Mouse (Mus musculus): ENCODE measurements around the gene 8030474K03Rik. TPM values are rescaled to one million over a fixed set of nuclear protein-coding genes. Genes with fewer than 3 reads are reported as not detected.
"Not testable (repeated sequence)": the region's sequence is repeated elsewhere in the genome, so short reads cannot be mapped to it uniquely, and the experiment has no call there.

Gene 8030474K03Rik
- polyA plus RNA-seq, 2 experiments: 0.11 to 0.15 TPM

DNA sequence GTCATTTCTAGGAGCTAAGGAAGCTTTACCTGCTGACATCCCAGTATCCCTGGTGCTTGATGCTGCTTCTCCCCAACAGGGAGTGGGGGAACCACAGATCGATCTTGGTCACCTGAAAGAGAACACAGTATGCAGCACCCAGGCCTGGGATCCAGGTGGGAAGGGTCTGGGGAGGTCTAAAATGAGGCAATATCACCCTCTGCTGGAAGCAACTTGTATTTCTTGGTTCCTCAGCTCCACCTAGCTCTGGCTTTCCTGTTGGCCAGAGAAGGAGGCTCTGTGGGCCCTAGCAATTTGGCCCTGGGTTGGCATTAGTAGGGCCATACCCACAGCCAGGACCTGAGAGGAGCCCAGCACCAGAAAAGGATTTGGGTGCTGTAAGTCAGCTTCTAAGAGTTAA, 24.7 kb downstream of the 8030474K03Rik start:
- no peak overlapping the region for H3K27ac ChIP-seq (replicated peaks; ENCODE audit: low read depth, low read length)
- no peak for TF ChIP-seq POLR2A (IDR thresholded peaks at IDR 0.05; ENCODE audit: borderline replicate concordance, extremely low read depth, insufficient read depth, insufficient read length)
- DNase-seq (ENCODE audit: low spot score) (peak; percentile 29), ATAC-seq (ENCODE audit: low FRiP score, low read depth) (0 out of 2 replicates have a peak, but pooled peaks have one; percentile 30)
- H3K4me2 ChIP-seq (replicated peaks; ENCODE audit: low read depth, low read length, severe bottlenecking): no peak overlapping the region
- no peaks in the 10 kb centered on the region for H3K9me3 ChIP-seq (ENCODE audit: control insufficient read depth, low read length)
- no peak overlapping the region for H3K9ac ChIP-seq (ENCODE audit: low read depth, low read length, severe bottlenecking)
- H3K27me3 ChIP-seq (ENCODE audit: control insufficient read depth, insufficient read depth, low read length): no peaks in the 10 kb centered on the region
- H3K36me3 ChIP-seq (ENCODE audit: control insufficient read depth, insufficient read depth, low read length): no peaks in the 10 kb centered on the region
- no peak overlapping the region for H3K4me3 ChIP-seq (replicated peaks; ENCODE audit: low read length)
- no peaks in the 10 kb centered on the region for H3K4me1 ChIP-seq (ENCODE audit: control insufficient read depth, insufficient read depth, low read length)
- 60% methylated on average over 1 of the region's 1 CpGs for WGBS

DNA sequence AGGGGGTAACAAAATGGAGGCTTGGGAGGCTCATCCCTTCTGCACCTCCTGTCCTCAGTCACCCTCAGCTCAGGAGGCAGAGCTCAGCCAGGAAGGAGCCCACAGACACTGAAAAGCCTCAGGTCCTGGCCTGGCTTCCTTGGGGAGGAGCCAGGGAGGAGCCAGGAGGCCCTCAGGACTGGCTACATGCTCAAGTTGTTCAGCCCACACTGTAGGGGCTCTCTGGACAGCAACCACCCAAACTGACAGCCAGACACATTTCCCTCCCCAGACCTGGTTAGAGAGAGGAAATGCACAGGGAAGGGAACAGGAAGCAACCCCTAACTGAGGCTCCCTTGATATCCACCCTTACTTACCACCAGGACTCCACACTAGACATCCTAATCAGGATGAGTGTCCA, 25.5 kb downstream of the 8030474K03Rik start:
- DNase-seq (ENCODE audit: low spot score); H3K4me1 ChIP-seq (ENCODE audit: control insufficient read depth, insufficient read depth, low read length); H3K4me3 ChIP-seq (replicated peaks; ENCODE audit: low read length); H3K27me3 ChIP-seq (ENCODE audit: control insufficient read depth, insufficient read depth, low read length); H3K9ac ChIP-seq (ENCODE audit: low read depth, low read length, severe bottlenecking); H3K27ac ChIP-seq (replicated peaks; ENCODE audit: low read depth, low read length); H3K36me3 ChIP-seq (ENCODE audit: control insufficient read depth, insufficient read depth, low read length); H3K4me2 ChIP-seq (replicated peaks; ENCODE audit: low read depth, low read length, severe bottlenecking); H3K9me3 ChIP-seq (ENCODE audit: control insufficient read depth, low read length); ATAC-seq (ENCODE audit: low FRiP score, low read depth): not testable (repeated sequence)

GRCm38 (mm10) chrX:101847191-101847795, 52.8 kb downstream of the 8030474K03Rik start:
- Histone ChIP-seq H3K27ac (replicated peaks; ENCODE audit: low read depth, low read length) (no peak overlapping the region), H3K27me3 (ENCODE audit: control insufficient read depth, insufficient read depth, low read length) (peaks cover 35% of the 10 kb centered on the region), H3K4me3 (replicated peaks; ENCODE audit: low read length) (no peak overlapping the region), H3K4me2 (replicated peaks; ENCODE audit: low read depth, low read length, severe bottlenecking) (no peak overlapping the region), H3K4me1 (ENCODE audit: control insufficient read depth, insufficient read depth, low read length) (no peaks in the 10 kb centered on the region), H3K36me3 (ENCODE audit: control insufficient read depth, insufficient read depth, low read length) (no peaks in the 10 kb centered on the region), H3K9ac (ENCODE audit: low read depth, low read length, severe bottlenecking) (no peak overlapping the region), H3K9me3 (ENCODE audit: control insufficient read depth, low read length) (no peaks in the 10 kb centered on the region)
- WGBS: 44% methylated on average over 4 of the region's 5 CpGs
- peak; percentile 4 for DNase-seq (ENCODE audit: low spot score)
- no peak for TF ChIP-seq POLR2A (IDR thresholded peaks at IDR 0.05; ENCODE audit: borderline replicate concordance, extremely low read depth, insufficient read depth, insufficient read length)
- no peak for ATAC-seq (ENCODE audit: low FRiP score, low read depth)

Other genes with a start within 250 kb of the 8030474K03Rik start
- gene Ogt, start 154.6 kb upstream of the 8030474K03Rik start, polyA plus RNA-seq (2012; rRNA removed): 354 and 370 TPM in 2 replicates
- 207 and 220 TPM in 2 replicates for gene Ogt, start 154.6 kb upstream of the 8030474K03Rik start, polyA plus RNA-seq (2014; fragmentation: Nextera tagmentation; extraction: Ambion mirVana)
- gene Cxcr3, start 60.4 kb upstream of the 8030474K03Rik start, polyA plus RNA-seq (2012; rRNA removed): 0.33 and 0.36 TPM in 2 replicates
- gene Cxcr3, start 60.4 kb upstream of the 8030474K03Rik start, polyA plus RNA-seq (2014; fragmentation: Nextera tagmentation; extraction: Ambion mirVana): 0.15 and 0.62 TPM in 2 replicates
- 0.19 and 0.20 TPM in 2 replicates for gene Gm4779, start 233 bp upstream of the 8030474K03Rik start, polyA plus RNA-seq (2012; rRNA removed)
- gene Gm4779, start 233 bp upstream of the 8030474K03Rik start, polyA plus RNA-seq (2014; fragmentation: Nextera tagmentation; extraction: Ambion mirVana): 0.29 TPM in 1 of 2 replicates, not detected in the other
- gene Nhsl2, start 54.7 kb downstream of the 8030474K03Rik start, polyA plus RNA-seq (2012; rRNA removed): 6.6 and 7.6 TPM in 2 replicates
- 13.5 and 16.0 TPM in 2 replicates for gene Nhsl2, start 54.7 kb downstream of the 8030474K03Rik start, polyA plus RNA-seq (2014; fragmentation: Nextera tagmentation; extraction: Ambion mirVana)

Data from limb, embryonic 14.5 days (tissue).